Mouse (Mus musculus) neural tube, embryonic 15.5 days (tissue): Measurements from ENCODE around the gene Cenpb. TPM values are rescaled to one million over a fixed set of nuclear protein-coding genes. Genes with fewer than 3 reads are reported as not detected.
"Not testable (repeated sequence)": the region's sequence is repeated elsewhere in the genome, so short reads cannot be mapped to it uniquely, and the experiment has no call there.

Experiments used
- ATAC-seq: fragments of 200-750 bp; cut with Nextera tagmentation; 2 replicates; pipeline ENCODE4 v1.8.0; 2017; ENCODE audit warnings: mild to moderate bottlenecking, moderate TSS enrichment, moderate library complexity; ENCODE audit not compliant: low FRiP score
- H3K27ac ChIP-seq: fragments of 300-500 bp; sonication (generic); replicated peaks from 2 replicates; pipeline ENCODE4 v1.5.1; 2015; ENCODE audit warnings: mild to moderate bottlenecking, inconsistent platforms
- H3K27me3 ChIP-seq: fragments of 300-500 bp; sonication (generic); replicated peaks from 2 replicates; pipeline ENCODE4 v1.6.1; 2015; ENCODE audit warnings: inconsistent platforms
- H3K36me3 ChIP-seq: fragments of 300-500 bp; sonication (generic); 2 replicates; pipeline ENCODE4 v1.6.1; 2015; ENCODE audit warnings: inconsistent platforms
- H3K4me1 ChIP-seq: fragments of 300-500 bp; sonication (generic); 2 replicates; pipeline ENCODE4 v1.6.1; 2015; ENCODE audit warnings: inconsistent platforms
- H3K4me2 ChIP-seq: fragments of 300-500 bp; sonication (generic); 2 replicates; pipeline ENCODE4 v1.6.1; 2015; ENCODE audit warnings: inconsistent platforms, mild to moderate bottlenecking, moderate library complexity
- H3K4me3 ChIP-seq: fragments of 300-500 bp; sonication (generic); replicated peaks from 2 replicates; pipeline ENCODE4 v1.5.1; 2015; ENCODE audit warnings: mild to moderate bottlenecking, inconsistent platforms
- H3K9ac ChIP-seq: fragments of 300-500 bp; sonication (generic); replicated peaks from 2 replicates; pipeline ENCODE4 v1.6.1; 2015; ENCODE audit warnings: mild to moderate bottlenecking, inconsistent platforms
- H3K9me3 ChIP-seq: fragments of 300-500 bp; sonication (generic); replicated peaks from 2 replicates; pipeline ENCODE4 v1.6.1; 2016; ENCODE audit warnings: inconsistent platforms
- WGBS: fragments of 180-500 bp; shearing (Covaris S2); methylation state at CpG from one replicate; pipeline ENCODE4 v1.1.7; 2015; ENCODE audit warnings: mixed read lengths; 5-methylcytosine and 5-hydroxymethylcytosine counted together
- polyA plus RNA-seq: library from polyadenylated mRNA; unstranded; fragments of >200 nt; fragmentation: Nextera tagmentation; extraction: Ambion mirVana; gene quantifications from 2 replicates; pipeline ENCODE4 v1.2.1, GENCODE M21; 2015

Gene Cenpb
- polyA plus RNA-seq = 11.5 and 12.6 TPM in 2 replicates

DNA sequence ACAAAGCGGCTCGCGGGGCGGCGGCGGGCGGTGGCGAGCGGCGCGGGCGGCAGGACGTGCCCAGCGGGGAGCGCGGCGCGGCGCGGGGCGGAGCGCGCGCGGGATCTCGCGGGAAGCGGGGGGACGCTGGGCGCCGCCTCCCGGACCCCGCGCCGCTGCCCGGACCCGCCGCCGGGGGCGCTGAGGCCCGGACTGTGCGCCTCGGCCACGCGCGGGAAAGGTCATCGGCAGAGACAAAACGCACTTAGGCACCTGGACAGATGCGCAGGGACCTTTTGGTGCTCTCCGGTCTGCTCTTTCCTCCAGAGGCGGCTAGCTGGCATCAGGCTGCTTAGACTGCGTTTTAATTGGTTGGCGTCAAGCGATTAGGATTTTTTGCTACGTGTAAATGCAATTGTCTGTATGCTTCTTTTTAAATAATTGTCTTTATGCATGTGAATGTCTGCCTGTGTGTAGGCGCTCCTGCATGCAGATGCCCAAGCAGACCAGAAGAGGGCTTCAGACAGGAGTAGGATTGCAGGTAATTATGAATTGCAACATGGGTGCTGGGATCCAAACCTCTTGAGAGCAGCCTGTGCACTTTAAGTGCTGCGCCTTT is at the start of gene Cenpb:
Gene Cenpb, minus strand, starts transcription at position 78 of the 598 bp plus-strand sequence.
- H3K4me2 ChIP-seq = peak within 1 kb of the TSS; percentile 98
- peaks cover 5% of the 10 kb centered on the region; the same call in 1 of the 2 replicates for H3K36me3 ChIP-seq
- no peaks in the 10 kb centered on the region for H3K27me3 ChIP-seq
- H3K4me1 ChIP-seq = peaks cover 43% of the 10 kb centered on the region
- peak within 1 kb of the TSS; percentile 74 for H3K4me3 ChIP-seq
- peak within 1 kb of the TSS; percentile 93 for H3K9ac ChIP-seq
- H3K9me3 ChIP-seq = no peaks in the 10 kb centered on the region
- WGBS = 2% methylated on average over 47 of the region's 57 CpGs
- peak within 1 kb of the TSS; percentile 95 for H3K27ac ChIP-seq
- ATAC-seq = peak; percentile 87

DNA sequence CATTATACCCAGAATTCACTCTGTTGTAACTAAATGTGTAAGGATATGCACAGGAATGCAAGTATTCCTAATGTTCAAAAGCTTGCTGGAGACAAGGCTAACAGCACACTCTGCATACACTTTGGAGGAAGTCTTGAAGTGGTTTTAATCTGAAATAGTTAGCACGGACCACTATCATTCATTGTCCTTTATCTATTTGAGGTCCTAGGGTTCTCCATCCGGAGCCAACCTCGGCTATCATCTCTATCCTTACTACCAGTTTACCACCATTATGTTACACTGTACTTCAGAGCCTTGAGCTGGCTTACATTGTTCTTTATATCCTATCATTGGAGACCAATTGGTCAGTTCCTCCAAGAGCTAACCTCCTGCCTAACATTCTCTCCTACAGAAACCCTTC is 47.4 kb upstream of the Cenpb start:
- Histone ChIP-seq H3K4me3 (no peak overlapping the region), H3K9ac (no peak overlapping the region), H3K36me3 (no peaks in the 10 kb centered on the region), H3K4me1 (no peaks in the 10 kb centered on the region), H3K27me3 (no peaks in the 10 kb centered on the region), H3K4me2 (no peak overlapping the region), H3K27ac (no peak overlapping the region), H3K9me3 (no peaks in the 10 kb centered on the region)
- ATAC-seq = no peak
- WGBS = 94% methylated on average over 3 of the region's 3 CpGs

DNA sequence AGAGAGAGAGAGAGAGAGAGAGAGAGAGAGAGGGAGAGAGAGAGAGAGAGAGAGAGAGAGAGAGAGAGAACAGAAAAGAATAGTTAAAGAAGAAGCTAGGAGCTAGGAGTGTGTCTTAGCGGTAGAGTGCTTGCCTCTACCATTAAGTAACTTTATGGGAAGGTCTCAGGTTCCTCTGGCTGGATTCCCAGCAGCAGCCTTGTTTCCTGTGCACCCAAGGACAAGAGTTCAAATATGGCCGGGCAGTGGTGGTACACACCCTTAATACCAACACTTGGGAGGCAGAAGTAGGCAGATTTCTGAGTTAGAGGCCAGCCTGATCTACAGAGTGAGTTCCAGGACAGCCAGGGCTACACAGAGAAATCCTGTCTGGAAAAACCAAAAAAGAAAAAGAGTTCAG is 46.8 kb upstream of the Cenpb start:
- H3K9me3 ChIP-seq, H3K4me3 ChIP-seq, H3K27me3 ChIP-seq, ATAC-seq, H3K27ac ChIP-seq, H3K9ac ChIP-seq, H3K4me2 ChIP-seq, H3K4me1 ChIP-seq, H3K36me3 ChIP-seq: not testable (repeated sequence)
- 82% methylated on average over 2 of the region's 2 CpGs for WGBS

DNA sequence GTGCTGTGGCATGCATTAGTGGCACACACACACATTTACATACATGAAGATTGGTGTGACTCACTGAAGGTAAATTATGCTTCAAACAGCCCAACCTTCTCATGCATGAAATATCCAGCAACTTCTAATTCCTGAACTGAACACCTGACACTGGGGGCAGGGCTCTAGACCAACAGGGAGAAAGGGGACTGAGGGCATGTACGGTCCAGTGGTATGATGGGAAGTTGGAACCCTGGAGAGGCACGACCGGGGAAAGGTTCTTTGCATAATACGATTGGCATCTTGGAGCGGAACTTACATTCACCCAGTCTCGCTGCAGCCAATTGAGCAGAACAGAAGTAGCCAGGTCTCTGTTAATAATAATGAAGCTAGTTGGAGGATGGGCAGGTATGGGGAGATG is 45.3 kb upstream of the Cenpb start:
- 84% methylated on average over 6 of the region's 6 CpGs for WGBS
- Histone ChIP-seq H3K4me3 (no peak overlapping the region), H3K4me2 (no peak overlapping the region), H3K36me3 (no peaks in the 10 kb centered on the region), H3K9ac (no peak overlapping the region), H3K4me1 (no peaks in the 10 kb centered on the region), H3K27ac (no peak overlapping the region), H3K9me3 (no peaks in the 10 kb centered on the region), H3K27me3 (no peaks in the 10 kb centered on the region)
- no peak for ATAC-seq

DNA sequence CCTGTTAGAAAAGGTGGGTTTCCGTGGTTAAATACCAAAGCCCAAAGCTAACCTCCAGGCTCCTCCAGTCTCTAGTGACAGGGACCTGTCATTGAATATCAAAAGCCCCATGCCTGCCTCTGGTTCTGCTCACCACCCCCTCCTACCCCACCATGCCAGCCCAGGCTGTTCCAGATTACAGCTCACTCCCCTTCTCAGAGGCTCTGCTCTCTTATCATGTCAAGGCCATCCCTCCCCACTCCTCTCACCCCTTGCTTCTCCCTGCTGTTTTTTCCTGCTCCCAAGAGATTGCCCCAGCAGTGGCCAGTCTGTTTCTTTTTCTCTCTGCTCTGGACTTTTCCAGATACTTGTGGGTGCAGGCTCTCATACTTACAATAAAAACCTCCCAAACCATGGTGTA is 43.7 kb upstream of the Cenpb start:
- WGBS = 58% methylated on average over 1 of the region's 1 CpGs
- Histone ChIP-seq H3K27me3 (no peaks in the 10 kb centered on the region), H3K36me3 (no peaks in the 10 kb centered on the region), H3K9me3 (no peaks in the 10 kb centered on the region), H3K9ac (no peak overlapping the region), H3K4me3 (no peak overlapping the region), H3K4me2 (no peak overlapping the region), H3K4me1 (no peaks in the 10 kb centered on the region), H3K27ac (no peak overlapping the region)
- ATAC-seq = no peak

DNA sequence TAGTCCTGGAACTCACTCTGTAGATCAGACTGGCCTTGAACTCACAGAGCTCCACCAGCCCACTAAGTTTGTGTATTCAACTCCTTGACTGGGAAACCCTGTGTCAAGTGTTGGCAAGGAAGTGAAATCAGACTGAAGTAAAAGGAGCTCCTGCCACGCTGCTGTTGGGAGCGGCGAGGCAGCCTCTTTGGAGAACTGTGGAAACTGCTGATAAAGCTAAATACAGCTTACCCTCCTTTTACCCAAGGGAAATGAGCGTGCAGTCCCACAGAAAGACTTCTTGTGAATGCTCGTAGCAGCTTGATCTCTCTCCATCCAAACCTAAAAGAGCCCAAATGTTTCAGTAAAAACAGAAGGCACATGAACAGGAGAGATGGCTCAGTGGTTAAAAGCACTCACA is 42.7 kb upstream of the Cenpb start:
- H3K9me3 ChIP-seq = no peaks in the 10 kb centered on the region
- no peak overlapping the region for H3K9ac ChIP-seq
- no peak overlapping the region for H3K4me3 ChIP-seq
- no peak overlapping the region for H3K4me2 ChIP-seq
- 62% methylated on average over 5 of the region's 5 CpGs for WGBS
- H3K27me3 ChIP-seq = no peaks in the 10 kb centered on the region
- H3K27ac ChIP-seq = no peak overlapping the region
- no peak for ATAC-seq
- no peaks in the 10 kb centered on the region for H3K4me1 ChIP-seq
- no peaks in the 10 kb centered on the region for H3K36me3 ChIP-seq

DNA sequence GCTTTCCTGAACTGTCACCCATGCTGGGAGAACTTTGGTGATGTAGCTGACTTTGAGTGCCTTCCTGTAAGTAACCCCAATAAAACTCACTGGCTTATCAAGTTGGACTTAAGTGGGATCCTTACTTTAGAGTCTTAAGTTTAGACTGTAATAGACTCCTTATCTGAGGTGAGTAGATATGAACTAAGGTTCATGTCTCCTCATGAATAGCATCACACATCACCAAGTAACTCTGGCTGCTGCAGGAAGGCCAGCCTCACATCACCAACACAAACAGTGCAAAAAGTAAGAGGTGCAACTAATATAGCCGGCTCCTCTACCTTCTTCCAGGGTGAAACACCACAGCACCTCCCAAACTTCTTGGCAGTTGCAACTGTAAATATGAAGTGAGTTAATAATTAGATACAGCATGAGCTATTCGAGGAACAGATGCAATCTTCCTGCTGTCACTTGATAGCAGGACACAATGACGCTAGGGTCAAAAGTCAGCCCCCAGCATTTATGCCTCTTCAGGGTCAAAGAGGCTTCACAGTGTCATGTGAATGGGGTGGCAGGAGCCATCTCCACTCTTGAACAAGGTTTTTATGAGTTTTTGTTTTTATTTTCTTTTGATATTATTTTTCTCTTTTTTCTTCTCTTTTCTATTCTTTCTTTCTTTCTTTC is 42.1 kb upstream of the Cenpb start:
- Histone ChIP-seq H3K9me3 (no peaks in the 10 kb centered on the region), H3K27ac (no peak overlapping the region), H3K4me2 (no peak overlapping the region), H3K4me3 (no peak overlapping the region), H3K27me3 (no peaks in the 10 kb centered on the region), H3K4me1 (no peaks in the 10 kb centered on the region), H3K9ac (no peak overlapping the region), H3K36me3 (no peaks in the 10 kb centered on the region)
- no peak for ATAC-seq
- 84% methylated on average over 3 of the region's 3 CpGs for WGBS

DNA sequence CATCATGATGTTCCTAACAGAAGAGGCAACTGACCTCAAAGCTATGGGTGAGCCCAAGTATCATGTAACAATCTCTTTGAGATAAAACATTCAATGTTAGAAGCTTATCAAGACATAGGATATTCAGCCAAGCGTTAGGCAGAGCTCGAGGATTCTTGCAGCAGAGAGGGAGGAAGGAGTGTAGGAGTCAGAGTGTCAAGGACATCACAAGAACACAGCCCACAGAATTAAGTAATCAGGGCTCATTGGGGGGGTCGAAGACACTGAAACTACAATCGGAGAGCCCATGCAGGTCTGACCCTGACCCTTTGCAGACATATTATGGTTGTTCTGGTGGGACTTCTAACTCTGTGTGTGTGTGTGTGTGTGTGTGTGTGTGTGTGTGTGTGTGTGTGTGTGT is 40.2 kb upstream of the Cenpb start:
- WGBS = 81% methylated on average over 4 of the region's 4 CpGs
- Histone ChIP-seq H3K27ac (no peak overlapping the region), H3K4me2 (no peak overlapping the region), H3K27me3 (no peaks in the 10 kb centered on the region), H3K9me3 (no peaks in the 10 kb centered on the region), H3K4me3 (no peak overlapping the region), H3K9ac (no peak overlapping the region), H3K4me1 (no peaks in the 10 kb centered on the region), H3K36me3 (no peaks in the 10 kb centered on the region)
- no peak for ATAC-seq

DNA sequence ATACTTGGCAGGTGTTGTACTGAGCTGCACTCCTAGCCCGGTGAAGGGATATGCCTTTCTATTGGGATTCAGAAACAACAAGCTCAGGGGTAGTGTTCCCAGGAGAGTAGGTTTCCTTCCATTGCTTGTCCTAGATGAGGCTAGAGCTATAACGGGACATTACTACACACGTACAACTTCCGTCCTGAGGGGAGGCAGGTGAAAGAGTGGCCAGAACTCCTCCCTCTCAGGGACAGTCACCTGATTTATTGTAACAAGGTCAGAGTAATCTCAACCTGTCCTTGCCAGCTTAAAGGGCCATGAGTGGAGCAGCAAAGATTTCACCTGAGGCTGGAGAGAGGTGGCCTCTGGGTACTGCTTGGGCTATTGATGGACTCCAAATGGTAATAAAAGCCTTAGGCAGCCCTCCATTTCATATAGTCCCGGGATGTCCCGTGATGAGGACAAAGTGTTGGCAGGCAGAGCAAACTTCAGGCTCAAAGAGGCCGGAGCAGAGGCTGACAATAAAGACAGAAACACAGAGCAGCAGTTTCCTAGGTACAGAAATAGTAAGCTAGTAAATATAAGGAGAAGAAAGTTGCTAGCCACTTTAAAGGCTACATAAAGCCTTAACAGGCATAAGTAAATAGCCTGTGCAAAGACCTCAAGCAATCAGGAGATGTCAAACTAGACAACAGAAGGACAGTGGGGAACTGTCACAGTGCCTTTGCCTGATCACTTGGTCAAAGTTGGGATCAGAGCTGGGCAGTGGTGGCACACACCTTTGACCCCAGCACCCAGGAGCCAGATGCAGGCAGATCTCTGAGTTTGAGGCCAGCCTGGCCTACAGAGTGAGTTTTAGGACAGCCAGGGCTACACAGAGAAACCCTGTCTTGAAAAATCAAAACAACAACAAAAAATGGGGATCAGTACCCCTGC is 36.3 kb upstream of the Cenpb start:
- no peak overlapping the region for H3K4me2 ChIP-seq
- no peak overlapping the region for H3K9ac ChIP-seq
- no peak overlapping the region for H3K27ac ChIP-seq
- no peaks in the 10 kb centered on the region for H3K27me3 ChIP-seq
- no peak overlapping the region for H3K4me3 ChIP-seq
- no peak for ATAC-seq
- 82% methylated on average over 7 of the region's 7 CpGs for WGBS
- H3K36me3 ChIP-seq = peaks cover 12% of the 10 kb centered on the region; the same call in 1 of the 2 replicates
- H3K4me1 ChIP-seq = peaks cover 7% of the 10 kb centered on the region
- H3K9me3 ChIP-seq = no peaks in the 10 kb centered on the region

DNA sequence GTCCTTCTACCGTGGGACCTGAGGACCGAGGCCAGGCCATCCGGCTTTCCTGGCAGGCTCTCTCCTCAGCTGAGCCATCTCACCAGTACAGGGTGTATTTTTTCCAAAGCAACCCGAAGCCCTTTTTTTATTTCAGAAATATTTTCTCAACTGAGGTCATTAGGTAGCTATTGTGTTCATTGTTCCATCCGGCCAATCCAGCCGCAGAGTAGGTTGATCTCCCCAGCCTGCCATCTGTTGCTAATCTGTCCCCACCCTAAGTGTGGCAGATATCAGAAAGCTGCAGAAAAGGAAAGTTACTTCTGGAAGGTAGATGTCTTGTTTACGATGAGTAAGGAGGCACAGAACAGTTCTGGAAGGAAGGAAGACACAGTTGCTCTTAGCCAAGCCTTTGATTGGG is 33.9 kb upstream of the Cenpb start:
- no peak overlapping the region for H3K9ac ChIP-seq
- peaks cover 12% of the 10 kb centered on the region; the same call in 1 of the 2 replicates for H3K36me3 ChIP-seq
- H3K27me3 ChIP-seq = no peaks in the 10 kb centered on the region
- ATAC-seq = no peak
- H3K4me1 ChIP-seq = peaks cover 19% of the 10 kb centered on the region
- H3K4me3 ChIP-seq = no peak overlapping the region
- no peaks in the 10 kb centered on the region for H3K9me3 ChIP-seq
- H3K27ac ChIP-seq = no peak overlapping the region
- no peak overlapping the region for H3K4me2 ChIP-seq
- 87% methylated on average over 7 of the region's 7 CpGs for WGBS

DNA sequence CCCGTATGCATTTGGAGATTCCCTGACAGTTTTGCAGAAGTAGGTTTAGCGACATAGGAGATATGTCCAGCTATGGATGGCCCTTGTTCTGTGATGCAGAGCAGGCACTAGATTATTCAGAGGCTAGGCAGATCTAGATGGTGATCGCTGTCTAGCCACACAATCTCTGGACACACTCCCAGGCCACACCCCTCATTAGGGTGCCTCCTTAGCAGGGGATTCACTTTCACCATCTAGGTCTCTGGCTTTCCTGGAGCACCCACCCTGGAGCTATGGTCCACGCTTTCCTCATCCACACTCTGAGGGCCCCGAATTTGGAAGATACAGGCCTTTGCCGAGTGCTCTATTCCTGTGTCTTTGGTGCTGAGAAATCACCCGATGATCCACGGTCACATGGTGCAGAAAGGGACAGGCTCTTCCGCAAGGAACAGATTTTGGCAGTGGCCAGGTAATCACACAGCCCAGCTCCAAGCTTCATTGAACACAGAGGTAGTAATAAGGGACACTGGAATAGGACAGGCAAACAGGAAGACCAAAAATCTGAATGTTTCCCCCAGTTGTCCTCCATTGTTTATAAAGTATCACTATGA is 31.3 kb upstream of the Cenpb start:
- H3K27ac ChIP-seq = peak overlapping the region; percentile 97
- H3K36me3 ChIP-seq = peaks cover 12% of the 10 kb centered on the region; the same call in 1 of the 2 replicates
- no peak for ATAC-seq
- H3K9me3 ChIP-seq = no peaks in the 10 kb centered on the region
- peaks cover 19% of the 10 kb centered on the region for H3K4me1 ChIP-seq
- H3K9ac ChIP-seq = peak overlapping the region; percentile 62
- H3K4me2 ChIP-seq = peak overlapping the region; percentile 64
- peak overlapping the region; percentile 64 for H3K4me3 ChIP-seq
- WGBS = 65% methylated on average over 9 of the region's 9 CpGs
- H3K27me3 ChIP-seq = no peaks in the 10 kb centered on the region
